Mouse (Mus musculus) midbrain, embryonic 11.5 days (tissue): Measurements from ENCODE around the gene Phf12. TPM values are rescaled to one million over a fixed set of nuclear protein-coding genes. Genes with fewer than 3 reads are reported as not detected.
A peak's percentile ranks its signal among the peaks of the same experiment; 100 is the strongest.

ENCODE experiments used
- ATAC-seq: fragments of 200-750 bp; cut with Nextera tagmentation; 2 replicates; pipeline ENCODE4 v1.8.0; 2017; ENCODE audit warnings: moderate TSS enrichment, moderate library complexity; ENCODE audit not compliant: low FRiP score
- DNase-seq: peaks from one replicate; pipeline ENCODE4 v3.0.0; 2015; ENCODE audit warnings: low spot score; ENCODE audit errors: missing footprints
- H3K27ac ChIP-seq: fragments of 300-500 bp; sonication (generic); 2 replicates; pipeline ENCODE4 v1.5.1; 2014; ENCODE audit warnings: low read depth, low read length
- H3K27me3 ChIP-seq: fragments of 300-500 bp; sonication (generic); 2 replicates; pipeline ENCODE4 v1.6.1; 2014; ENCODE audit warnings: mild to moderate bottlenecking, low read length, moderate library complexity, mixed read lengths; ENCODE audit not compliant: control insufficient read depth, insufficient read depth
- H3K36me3 ChIP-seq: fragments of 300-500 bp; sonication (generic); 2 replicates; pipeline ENCODE4 v1.6.1; 2014; ENCODE audit warnings: mild to moderate bottlenecking, low read length, moderate library complexity, mixed read lengths; ENCODE audit not compliant: control insufficient read depth, insufficient read depth
- H3K4me1 ChIP-seq: fragments of 300-500 bp; sonication (generic); 2 replicates; pipeline ENCODE4 v1.6.1; 2014; ENCODE audit warnings: low read length; ENCODE audit not compliant: control insufficient read depth, insufficient read depth
- H3K4me2 ChIP-seq: fragments of 300-500 bp; sonication (generic); 2 replicates; pipeline ENCODE4 v1.6.1; 2014; ENCODE audit warnings: mild to moderate bottlenecking, moderate library complexity
- H3K4me3 ChIP-seq: fragments of 300-500 bp; sonication (generic); 2 replicates; pipeline ENCODE4 v1.5.1; 2014; ENCODE audit warnings: low read depth, low read length
- H3K9ac ChIP-seq: fragments of 300-500 bp; sonication (generic); 2 replicates; pipeline ENCODE4 v1.6.1; 2014; ENCODE audit warnings: low read length
- H3K9me3 ChIP-seq: fragments of 300-500 bp; sonication (generic); 2 replicates; pipeline ENCODE4 v1.6.1; 2016; ENCODE audit warnings: low read length; ENCODE audit not compliant: control insufficient read depth
- WGBS: fragments of 180-500 bp; shearing (Covaris S2); extraction: QIAGEN DNeasy Blood & Tissue Kit; methylation state at CpG from one replicate; pipeline ENCODE4 v1.1.7; 2014; 5-methylcytosine and 5-hydroxymethylcytosine counted together
- polyA plus RNA-seq: library from polyadenylated mRNA; unstranded; fragments of >200 nt; fragmentation: Nextera tagmentation; extraction: Ambion mirVana; gene quantifications from 2 replicates; pipeline ENCODE4 v1.2.1, GENCODE M21; 2014

Phf12 gene
- polyA plus RNA-seq, 1 experiment from 2014 or later, result 18.0 TPM

DNA sequence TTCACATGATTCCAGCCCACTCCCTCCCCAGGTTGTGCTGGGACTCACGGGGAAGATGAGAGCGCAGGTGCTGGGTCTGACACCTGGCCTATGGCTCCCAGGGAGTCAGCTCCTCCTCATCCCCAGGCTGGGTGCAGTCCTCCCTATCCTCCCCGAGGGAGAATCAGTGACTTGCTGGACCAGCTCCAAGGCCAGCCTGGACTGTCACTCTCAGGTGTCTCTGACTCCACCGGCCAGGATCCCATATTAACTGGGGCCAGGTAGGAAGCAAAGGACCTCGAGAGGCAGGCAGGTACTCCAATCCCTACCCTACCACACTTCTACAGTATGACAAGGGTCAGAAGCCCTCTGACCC is 16.5 kb upstream of the Phf12 start:
- Histone ChIP-seq H3K4me2 (no peak overlapping the region), H3K36me3 (no peaks in the 10 kb centered on the region), H3K27ac (no peak overlapping the region), H3K4me3 (no peak overlapping the region), H3K9ac (no peak overlapping the region), H3K4me1 (peaks cover 24% of the 10 kb centered on the region), H3K9me3 (no peaks in the 10 kb centered on the region), H3K27me3 (no peaks in the 10 kb centered on the region)
- WGBS, result 57% methylated on average over 5 of the region's 5 CpGs
- no peak for DNase-seq
- ATAC-seq, result no peak; the same call in 1 of the 2 replicates

DNA sequence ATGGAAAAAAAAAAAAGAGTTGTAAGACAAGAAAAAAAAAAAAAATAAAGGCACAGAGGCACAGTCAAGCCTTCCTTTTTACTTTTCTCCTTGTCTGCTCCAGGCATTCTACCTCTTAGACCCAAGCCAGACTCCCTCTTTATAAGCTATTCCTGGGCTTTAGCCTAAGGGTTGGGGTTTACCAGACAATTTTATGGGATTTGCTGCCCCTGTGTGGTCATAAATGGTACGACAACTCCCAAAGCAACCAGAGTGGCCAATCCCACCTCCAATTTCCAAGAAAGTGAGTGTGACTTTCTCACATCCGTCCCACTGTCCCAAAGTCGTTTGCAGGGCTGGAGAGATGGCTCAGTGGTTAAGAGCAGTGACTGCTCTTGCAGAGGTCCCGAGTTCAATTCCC is 15.4 kb upstream of the Phf12 start:
- Histone ChIP-seq H3K36me3 (no peaks in the 10 kb centered on the region), H3K9ac (no peak overlapping the region), H3K9me3 (no peaks in the 10 kb centered on the region), H3K4me1 (peaks cover 24% of the 10 kb centered on the region), H3K27ac (no peak overlapping the region), H3K4me2 (no peak overlapping the region), H3K27me3 (no peaks in the 10 kb centered on the region), H3K4me3 (no peak overlapping the region)
- peak; percentile 99 for DNase-seq
- under 1% methylated on average over 4 of the region's 4 CpGs for WGBS
- ATAC-seq, result peak; percentile 45; the same call in 1 of the 2 replicates

GRCm38 (mm10) chr11:77968786-77969185 is 13.8 kb upstream of the Phf12 start:
- no peak overlapping the region for H3K9ac ChIP-seq
- no peak overlapping the region for H3K4me3 ChIP-seq
- H3K4me2 ChIP-seq, result no peak overlapping the region
- H3K27me3 ChIP-seq, result no peaks in the 10 kb centered on the region
- H3K36me3 ChIP-seq, result no peaks in the 10 kb centered on the region
- WGBS, result 75% methylated on average over 4 of the region's 4 CpGs
- H3K9me3 ChIP-seq, result no peaks in the 10 kb centered on the region
- H3K4me1 ChIP-seq, result peaks cover 24% of the 10 kb centered on the region
- DNase-seq (no peak), ATAC-seq (no peak)
- no peak overlapping the region for H3K27ac ChIP-seq

- Histone ChIP-seq H3K4me1 (peaks cover 10% of the 10 kb centered on the region), H3K36me3 (no peaks in the 10 kb centered on the region), H3K9ac (no peak overlapping the region), H3K4me2 (no peak overlapping the region), H3K27me3 (no peaks in the 10 kb centered on the region), H3K27ac (no peak overlapping the region), H3K9me3 (no peaks in the 10 kb centered on the region), H3K4me3 (no peak overlapping the region)
- ATAC-seq (no peak), DNase-seq (no peak)
- WGBS, result 87% methylated on average over 6 of the region's 6 CpGs
These were observed 11.8 kb upstream of the Phf12 start for GRCm38 (mm10) chr11:77970718-77971117.

GRCm38 (mm10) chr11:77973520-77973919 is 9.0 kb upstream of the Phf12 start:
- Histone ChIP-seq H3K27ac (no peak overlapping the region), H3K36me3 (no peaks in the 10 kb centered on the region), H3K9ac (no peak overlapping the region), H3K4me3 (no peak overlapping the region), H3K9me3 (no peaks in the 10 kb centered on the region), H3K4me1 (no peaks in the 10 kb centered on the region), H3K4me2 (no peak overlapping the region), H3K27me3 (no peaks in the 10 kb centered on the region)
- ATAC-seq, result no peak
- DNase-seq, result no peak
- 92% methylated on average over 7 of the region's 7 CpGs for WGBS

GRCm38 (mm10) chr11:77974325-77974724 is 8.2 kb upstream of the Phf12 start:
- Histone ChIP-seq H3K9ac (no peak overlapping the region), H3K27ac (no peak overlapping the region), H3K4me1 (no peaks in the 10 kb centered on the region), H3K36me3 (no peaks in the 10 kb centered on the region), H3K9me3 (no peaks in the 10 kb centered on the region), H3K4me3 (no peak overlapping the region), H3K4me2 (no peak overlapping the region), H3K27me3 (no peaks in the 10 kb centered on the region)
- WGBS, result 50% methylated on average over 15 of the region's 15 CpGs
- no peak for ATAC-seq
- no peak for DNase-seq

- Histone ChIP-seq H3K27ac (no peak overlapping the region), H3K4me1 (no peaks in the 10 kb centered on the region), H3K9me3 (no peaks in the 10 kb centered on the region), H3K9ac (no peak overlapping the region), H3K4me3 (no peak overlapping the region), H3K27me3 (no peaks in the 10 kb centered on the region), H3K36me3 (no peaks in the 10 kb centered on the region), H3K4me2 (no peak overlapping the region)
- ATAC-seq, result no peak
- no peak for DNase-seq
- WGBS, result 31% methylated on average over 4 of the region's 4 CpGs
These were observed 6.7 kb upstream of the Phf12 start for GRCm38 (mm10) chr11:77975873-77976272.

GRCm38 (mm10) chr11:77978161-77978560 is 4.4 kb upstream of the Phf12 start:
- DNase-seq (no peak), ATAC-seq (no peak)
- WGBS, result 79% methylated on average over 6 of the region's 6 CpGs

GRCm38 (mm10) chr11:77979221-77979809 is 3.2 kb upstream of the Phf12 start:
- no peaks in the 10 kb centered on the region for H3K9me3 ChIP-seq
- no peak overlapping the region for H3K27ac ChIP-seq
- H3K4me3 ChIP-seq, result no peak overlapping the region
- no peak overlapping the region for H3K9ac ChIP-seq
- 0 out of 2 replicates have a peak, but pooled peaks cover 2% of the 10 kb centered on the region for H3K4me1 ChIP-seq
- H3K27me3 ChIP-seq, result no peaks in the 10 kb centered on the region
- ATAC-seq (no peak), DNase-seq (no peak)
- H3K4me2 ChIP-seq, result no peak overlapping the region
- WGBS, result 80% methylated on average over 8 of the region's 8 CpGs
- no peaks in the 10 kb centered on the region for H3K36me3 ChIP-seq

More at GRCm38 (mm10) chr11:77978161-77978560, 4.4 kb upstream of the Phf12 start:
- H3K27me3 ChIP-seq, result no peaks in the 10 kb centered on the region
- H3K27ac ChIP-seq, result no peak overlapping the region
- H3K9me3 ChIP-seq, result no peaks in the 10 kb centered on the region
- 0 out of 2 replicates have a peak, but pooled peaks cover 2% of the 10 kb centered on the region for H3K4me1 ChIP-seq
- no peaks in the 10 kb centered on the region for H3K36me3 ChIP-seq
- H3K4me2 ChIP-seq, result no peak overlapping the region
- no peak overlapping the region for H3K9ac ChIP-seq
- H3K4me3 ChIP-seq, result no peak overlapping the region
